Mouse (Mus musculus): ENCODE measurements around the gene AL732309.1.
A peak's percentile ranks its signal among the peaks of the same experiment; 100 is the strongest.

Gene AL732309.1

GRCm38 (mm10) chr2:25246183-25247072, at the start of gene AL732309.1:
Gene AL732309.1, minus strand, starts transcription at chr2:25246863.
- DNase-seq: no peak

GRCm38 (mm10) chr2:25293706-25294105, 47.0 kb upstream of the AL732309.1 start:
- DNase-seq: no peak

GRCm38 (mm10) chr2:25292856-25293255, 46.2 kb upstream of the AL732309.1 start:
- DNase-seq: peak; percentile 78

GRCm38 (mm10) chr2:25292054-25292544, 45.4 kb upstream of the AL732309.1 start:
- peak; percentile 26 for DNase-seq

GRCm38 (mm10) chr2:25291184-25292053, 44.8 kb upstream of the AL732309.1 start:
- no peak for DNase-seq

GRCm38 (mm10) chr2:25290816-25291130, 44.1 kb upstream of the AL732309.1 start:
- peak; percentile 29 for DNase-seq

GRCm38 (mm10) chr2:25290101-25290815, 43.6 kb upstream of the AL732309.1 start:
- peak; percentile 53 for DNase-seq

GRCm38 (mm10) chr2:25289651-25290050, 43.0 kb upstream of the AL732309.1 start, which contains the start of gene Lrrc26:
Gene Lrrc26, plus strand, starts transcription at chr2:25289915.
- peak; percentile 88 for DNase-seq

GRCm38 (mm10) chr2:25288734-25289345, 42.2 kb upstream of the AL732309.1 start:
- no peak for DNase-seq

GRCm38 (mm10) chr2:25287927-25288649, 41.4 kb upstream of the AL732309.1 start, which contains the start of gene Tmem210:
Gene Tmem210, plus strand, starts transcription at chr2:25288145.
- DNase-seq: no peak

GRCm38 (mm10) chr2:25286837-25287636, 40.4 kb upstream of the AL732309.1 start:
- peak; percentile 51 for DNase-seq

- DNase-seq: no peak
Measured at GRCm38 (mm10) chr2:25286314-25286713, 39.7 kb upstream of the AL732309.1 start.

- DNase-seq: no peak
Measured at GRCm38 (mm10) chr2:25285551-25285950, 38.9 kb upstream of the AL732309.1 start.

- DNase-seq: peak; percentile 84
Measured at GRCm38 (mm10) chr2:25278928-25279882, 32.5 kb upstream of the AL732309.1 start.

- DNase-seq: no peak
Measured at GRCm38 (mm10) chr2:25273010-25273409, 26.3 kb upstream of the AL732309.1 start.

- no peak for DNase-seq
Measured at GRCm38 (mm10) chr2:25272515-25272914, 25.9 kb upstream of the AL732309.1 start.

GRCm38 (mm10) chr2:25271827-25272511, 25.3 kb upstream of the AL732309.1 start, which contains the start of the genes Ssna1 and Anapc2:
Gene Ssna1, minus strand, starts transcription at chr2:25272438.
Gene Anapc2, plus strand, starts transcription at chr2:25272478.
- DNase-seq: peak; percentile 99

- no peak for DNase-seq
Measured at GRCm38 (mm10) chr2:25267746-25268309, 21.2 kb upstream of the AL732309.1 start.
